Mouse (Mus musculus) midbrain, embryonic 13.5 days (tissue): ENCODE measurements around the gene Lamc3. TPM values are rescaled to one million over a fixed set of nuclear protein-coding genes. Genes with fewer than 3 reads are reported as not detected.

Source experiments
- ATAC-seq: fragments of 200-750 bp; cut with Nextera tagmentation; 2 replicates; pipeline ENCODE4 v1.8.0; 2017; ENCODE audit warnings: mild to moderate bottlenecking, moderate TSS enrichment, moderate library complexity
- H3K27ac ChIP-seq: fragments of 300-500 bp; sonication (generic); 2 replicates; pipeline ENCODE4 v1.5.1; 2015; ENCODE audit warnings: inconsistent platforms, mild to moderate bottlenecking, moderate library complexity
- H3K27me3 ChIP-seq: fragments of 300-500 bp; sonication (generic); 2 replicates; pipeline ENCODE4 v1.6.1; 2015; ENCODE audit warnings: mild to moderate bottlenecking, inconsistent platforms
- H3K36me3 ChIP-seq: fragments of 300-500 bp; sonication (generic); 2 replicates; pipeline ENCODE4 v1.6.1; 2015; ENCODE audit warnings: mild to moderate bottlenecking, inconsistent platforms
- H3K4me1 ChIP-seq: fragments of 300-500 bp; sonication (generic); replicated peaks from 2 replicates; pipeline ENCODE4 v1.6.1; 2015; ENCODE audit warnings: inconsistent platforms
- H3K4me2 ChIP-seq: fragments of 300-500 bp; sonication (generic); replicated peaks from 2 replicates; pipeline ENCODE4 v1.6.1; 2015; ENCODE audit warnings: moderate library complexity, mild to moderate bottlenecking, inconsistent platforms
- H3K4me3 ChIP-seq: fragments of 300-500 bp; sonication (generic); replicated peaks from 2 replicates; pipeline ENCODE4 v1.5.1; 2015; ENCODE audit warnings: mild to moderate bottlenecking, inconsistent platforms
- H3K9ac ChIP-seq: fragments of 300-500 bp; sonication (generic); replicated peaks from 2 replicates; pipeline ENCODE4 v1.6.1; 2015; ENCODE audit warnings: mild to moderate bottlenecking, inconsistent platforms
- H3K9me3 ChIP-seq: fragments of 300-500 bp; sonication (generic); 2 replicates; pipeline ENCODE4 v1.6.1; 2016; ENCODE audit warnings: mild to moderate bottlenecking, inconsistent platforms
- WGBS: fragments of 180-500 bp; shearing (Covaris S2); methylation state at CpG from one replicate; pipeline ENCODE4 v1.1.7; 2015; 5-methylcytosine and 5-hydroxymethylcytosine counted together
- polyA plus RNA-seq: library from polyadenylated mRNA; unstranded; fragments of >200 nt; fragmentation: Nextera tagmentation; extraction: Ambion mirVana; gene quantifications from 2 replicates; pipeline ENCODE4 v1.2.1, GENCODE M21; 2015

Lamc3 gene
- polyA plus RNA-seq, 1 experiment from 2014 or later: 6.8 TPM

- 82% methylated on average over 6 of the region's 6 CpGs for WGBS
- no peaks in the 10 kb centered on the region for H3K9me3 ChIP-seq
- no peaks in the 10 kb centered on the region for H3K36me3 ChIP-seq
- no peak for ATAC-seq
- peaks cover 25% of the 10 kb centered on the region for H3K4me1 ChIP-seq
- H3K27ac ChIP-seq: no peak overlapping the region
- no peak overlapping the region for H3K9ac ChIP-seq
- no peak overlapping the region for H3K4me2 ChIP-seq
- H3K27me3 ChIP-seq: peaks cover 23% of the 10 kb centered on the region
- H3K4me3 ChIP-seq: no peak overlapping the region
Observed at GRCm38 (mm10) chr2:31948392-31948791, 61.3 kb downstream of the Lamc3 start.

GRCm38 (mm10) chr2:31948801-31949200 lies 61.7 kb downstream of the Lamc3 start:
- no peak for ATAC-seq
- H3K36me3 ChIP-seq: no peaks in the 10 kb centered on the region
- peaks cover 23% of the 10 kb centered on the region for H3K27me3 ChIP-seq
- H3K4me2 ChIP-seq: no peak overlapping the region
- no peak overlapping the region for H3K27ac ChIP-seq
- H3K9ac ChIP-seq: no peak overlapping the region
- H3K9me3 ChIP-seq: no peaks in the 10 kb centered on the region
- H3K4me1 ChIP-seq: peaks cover 25% of the 10 kb centered on the region
- H3K4me3 ChIP-seq: no peak overlapping the region
- WGBS: 75% methylated on average over 6 of the region's 6 CpGs

- 1% methylated on average over 61 of the region's 66 CpGs for WGBS
- peak; percentile 77 for ATAC-seq
- H3K36me3 ChIP-seq: no peaks in the 10 kb centered on the region
- H3K4me1 ChIP-seq: peaks cover 25% of the 10 kb centered on the region
- peak within 1 kb of the TSS; percentile 77 for H3K9ac ChIP-seq
- H3K4me3 ChIP-seq: peak within 1 kb of the TSS; percentile 73
- no peaks in the 10 kb centered on the region for H3K9me3 ChIP-seq
- H3K27ac ChIP-seq: no peak within 1 kb of the TSS
- peaks cover 20% of the 10 kb centered on the region for H3K27me3 ChIP-seq
- peak within 1 kb of the TSS; percentile 94 for H3K4me2 ChIP-seq
Observed at GRCm38 (mm10) chr2:31950058-31950871, 63.2 kb downstream of the Lamc3 start, which contains the start of gene Aif1l. Aif1l (plus strand) TSS chr2:31950139.

GRCm38 (mm10) chr2:31950966-31951365 lies 63.9 kb downstream of the Lamc3 start:
- H3K4me2 ChIP-seq: peak overlapping the region; percentile 94
- peak overlapping the region; percentile 73 for H3K4me3 ChIP-seq
- ATAC-seq: no peak
- no peak overlapping the region for H3K27ac ChIP-seq
- peak overlapping the region; percentile 77 for H3K9ac ChIP-seq
- H3K36me3 ChIP-seq: no peaks in the 10 kb centered on the region
- peaks cover 20% of the 10 kb centered on the region for H3K27me3 ChIP-seq
- 23% methylated on average over 9 of the region's 9 CpGs for WGBS
- H3K4me1 ChIP-seq: peaks cover 25% of the 10 kb centered on the region
- H3K9me3 ChIP-seq: no peaks in the 10 kb centered on the region

GRCm38 (mm10) chr2:31952236-31952635 lies 65.1 kb downstream of the Lamc3 start:
- WGBS: 79% methylated on average over 10 of the region's 10 CpGs
- Histone ChIP-seq H3K4me3 (no peak overlapping the region), H3K9ac (no peak overlapping the region; the same call in 1 of the 2 replicates)

GRCm38 (mm10) chr2:31952725-31953124 lies 65.6 kb downstream of the Lamc3 start:
- no peak overlapping the region for H3K9ac ChIP-seq
- peaks cover 25% of the 10 kb centered on the region for H3K4me1 ChIP-seq
- no peak overlapping the region for H3K4me2 ChIP-seq
- no peak overlapping the region for H3K27ac ChIP-seq
- ATAC-seq: no peak
- H3K27me3 ChIP-seq: peaks cover 20% of the 10 kb centered on the region
- H3K9me3 ChIP-seq: no peaks in the 10 kb centered on the region
- H3K36me3 ChIP-seq: peaks cover 7% of the 10 kb centered on the region; the same call in 1 of the 2 replicates
- H3K4me3 ChIP-seq: no peak overlapping the region
- WGBS: 89% methylated on average over 3 of the region's 3 CpGs

More at GRCm38 (mm10) chr2:31952236-31952635, 65.1 kb downstream of the Lamc3 start:
- no peaks in the 10 kb centered on the region for H3K9me3 ChIP-seq
- peaks cover 20% of the 10 kb centered on the region for H3K27me3 ChIP-seq
- 0 out of 2 replicates have a peak, but pooled peaks cover 3% of the 10 kb centered on the region for H3K36me3 ChIP-seq
- peaks cover 25% of the 10 kb centered on the region for H3K4me1 ChIP-seq
- ATAC-seq: no peak
- peak overlapping the region; percentile 94; the same call in 1 of the 2 replicates for H3K4me2 ChIP-seq
- no peak overlapping the region for H3K27ac ChIP-seq

GRCm38 (mm10) chr2:31953687-31954086 lies 66.6 kb downstream of the Lamc3 start:
- Histone ChIP-seq H3K4me3 (no peak overlapping the region), H3K27me3 (peaks cover 14% of the 10 kb centered on the region), H3K36me3 (peaks cover 7% of the 10 kb centered on the region; the same call in 1 of the 2 replicates), H3K9ac (no peak overlapping the region), H3K9me3 (no peaks in the 10 kb centered on the region), H3K4me2 (no peak overlapping the region), H3K4me1 (peaks cover 25% of the 10 kb centered on the region), H3K27ac (no peak overlapping the region)
- no peak for ATAC-seq
- 94% methylated on average over 8 of the region's 8 CpGs for WGBS

GRCm38 (mm10) chr2:31954779-31955181 lies 67.7 kb downstream of the Lamc3 start:
- 0 out of 2 replicates have a peak, but pooled peaks cover 7% of the 10 kb centered on the region for H3K27me3 ChIP-seq
- peaks cover 7% of the 10 kb centered on the region; the same call in 1 of the 2 replicates for H3K36me3 ChIP-seq
- no peak overlapping the region for H3K4me2 ChIP-seq
- H3K9me3 ChIP-seq: no peaks in the 10 kb centered on the region
- ATAC-seq: no peak
- peaks cover 25% of the 10 kb centered on the region for H3K4me1 ChIP-seq
- WGBS: 91% methylated on average over 9 of the region's 9 CpGs
- no peak overlapping the region for H3K27ac ChIP-seq
- no peak overlapping the region for H3K9ac ChIP-seq
- no peak overlapping the region for H3K4me3 ChIP-seq

GRCm38 (mm10) chr2:31955686-31956085 lies 68.6 kb downstream of the Lamc3 start:
- Histone ChIP-seq H3K4me1 (peaks cover 18% of the 10 kb centered on the region), H3K27me3 (0 out of 2 replicates have a peak, but pooled peaks cover 5% of the 10 kb centered on the region), H3K36me3 (peaks cover 7% of the 10 kb centered on the region; the same call in 1 of the 2 replicates), H3K9me3 (no peaks in the 10 kb centered on the region), H3K4me3 (no peak overlapping the region), H3K27ac (no peak overlapping the region), H3K9ac (no peak overlapping the region), H3K4me2 (no peak overlapping the region)
- 87% methylated on average over 5 of the region's 5 CpGs for WGBS
- ATAC-seq: no peak

GRCm38 (mm10) chr2:31957211-31957610 lies 70.1 kb downstream of the Lamc3 start:
- no peak overlapping the region for H3K4me3 ChIP-seq
- WGBS: 90% methylated on average over 10 of the region's 10 CpGs

GRCm38 (mm10) chr2:31960986-31961385 lies 73.9 kb downstream of the Lamc3 start:
- Histone ChIP-seq H3K36me3 (peaks cover 7% of the 10 kb centered on the region; the same call in 1 of the 2 replicates), H3K27ac (no peak overlapping the region), H3K4me3 (no peak overlapping the region), H3K9me3 (no peaks in the 10 kb centered on the region), H3K4me1 (peaks cover 17% of the 10 kb centered on the region), H3K27me3 (no peaks in the 10 kb centered on the region), H3K9ac (no peak overlapping the region), H3K4me2 (no peak overlapping the region)
- ATAC-seq: no peak
- WGBS: 93% methylated on average over 8 of the region's 8 CpGs

More at GRCm38 (mm10) chr2:31957211-31957610, 70.1 kb downstream of the Lamc3 start:
- no peak overlapping the region for H3K27ac ChIP-seq
- no peak overlapping the region for H3K9ac ChIP-seq
- ATAC-seq: no peak
- no peak overlapping the region for H3K4me2 ChIP-seq
- H3K27me3 ChIP-seq: no peaks in the 10 kb centered on the region
- H3K36me3 ChIP-seq: peaks cover 7% of the 10 kb centered on the region; the same call in 1 of the 2 replicates
- H3K9me3 ChIP-seq: no peaks in the 10 kb centered on the region
- peaks cover 9% of the 10 kb centered on the region for H3K4me1 ChIP-seq

GRCm38 (mm10) chr2:31961791-31962222 lies 74.7 kb downstream of the Lamc3 start:
- Histone ChIP-seq H3K9ac (no peak overlapping the region), H3K36me3 (peaks cover 7% of the 10 kb centered on the region; the same call in 1 of the 2 replicates), H3K27ac (peak overlapping the region; percentile 78), H3K9me3 (no peaks in the 10 kb centered on the region), H3K27me3 (no peaks in the 10 kb centered on the region), H3K4me1 (peaks cover 17% of the 10 kb centered on the region), H3K4me2 (no peak overlapping the region), H3K4me3 (no peak overlapping the region)
- no peak for ATAC-seq
- WGBS: 61% methylated on average over 4 of the region's 4 CpGs
